Mouse (Mus musculus): ENCODE results near the gene Mtap. TPM values are rescaled to one million over a fixed set of nuclear protein-coding genes. Genes with fewer than 3 reads are reported as not detected.

Gene Mtap
- total and polyA plus RNA-seq, 2 experiments from 2014 or later = 7.6 to 15.1 TPM

DNA sequence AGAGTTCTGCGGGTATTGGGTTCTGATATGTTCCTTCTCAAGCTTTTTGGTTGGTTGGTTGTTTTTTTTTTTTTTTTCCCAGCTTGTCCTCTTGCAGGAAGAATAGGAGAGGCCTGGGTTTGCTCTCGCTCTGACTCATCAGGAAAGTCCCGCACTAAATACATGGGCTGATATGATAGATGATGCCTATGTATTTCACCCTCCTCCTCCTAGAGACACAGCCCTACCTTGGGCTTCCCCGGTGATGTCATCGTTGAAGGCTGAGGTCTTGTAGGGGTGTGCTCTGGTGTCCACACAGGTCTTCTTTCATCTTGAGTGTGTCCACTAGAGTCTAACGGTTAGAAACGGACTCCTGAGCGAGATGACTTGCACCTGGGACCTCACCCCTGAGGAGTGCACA is 26.7 kb downstream of the Mtap start:
- no peak overlapping the region for H3K9ac ChIP-seq (replicated peaks; ENCODE audit: low read length, poor library complexity, severe bottlenecking)
- H3K4me2 ChIP-seq (ENCODE audit: low read depth, low read length, poor library complexity, severe bottlenecking) = no peak overlapping the region
- H3K4me1 ChIP-seq (ENCODE audit: insufficient read depth, low read length) = no peaks in the 10 kb centered on the region
- WGBS = 96% methylated on average over 8 of the region's 8 CpGs
- ATAC-seq (ENCODE audit: low FRiP score) = no peak
- H3K9me3 ChIP-seq (ENCODE audit: low read length) = no peaks in the 10 kb centered on the region
- no peak for TF ChIP-seq CTCF (IDR thresholded peaks at IDR 0.05)
- DNase-seq (ENCODE audit: low spot score) = no peak
- no peaks in the 10 kb centered on the region for H3K27me3 ChIP-seq (ENCODE audit: insufficient read depth, low read length)
- peaks cover 7% of the 10 kb centered on the region; the same call in 1 of the 2 replicates for H3K36me3 ChIP-seq (ENCODE audit: insufficient read depth, low read length)
- H3K4me3 ChIP-seq (ENCODE audit: low read depth, low read length) = no peak overlapping the region
- H3K27ac ChIP-seq (ENCODE audit: low read depth, low read length) = no peak overlapping the region

DNA sequence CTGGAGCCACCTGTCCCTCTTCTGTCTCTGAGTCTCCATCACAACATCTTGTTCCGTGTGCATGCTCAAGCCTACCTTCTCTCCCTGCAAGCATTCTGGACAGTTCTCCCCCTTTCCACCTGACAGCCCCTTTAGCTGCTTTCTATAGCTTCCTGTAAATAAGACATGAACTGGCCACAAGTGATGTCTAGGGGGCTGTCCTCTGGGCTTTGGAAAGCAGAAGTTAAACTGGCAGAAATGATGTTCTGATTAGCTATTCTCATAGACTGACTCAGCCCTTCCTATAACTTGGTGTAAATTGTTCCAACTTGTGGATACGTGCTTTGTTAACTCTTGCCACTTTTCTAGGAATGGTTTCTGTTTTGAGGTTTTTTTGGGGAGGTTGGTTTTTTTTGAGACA is 27.8 kb downstream of the Mtap start:
- Histone ChIP-seq H3K27me3 (ENCODE audit: insufficient read depth, low read length) (no peaks in the 10 kb centered on the region), H3K9ac (replicated peaks; ENCODE audit: low read length, poor library complexity, severe bottlenecking) (no peak overlapping the region), H3K36me3 (ENCODE audit: insufficient read depth, low read length) (peaks cover 3% of the 10 kb centered on the region; the same call in 1 of the 2 replicates), H3K27ac (ENCODE audit: low read depth, low read length) (no peak overlapping the region), H3K4me3 (ENCODE audit: low read depth, low read length) (no peak overlapping the region), H3K4me1 (ENCODE audit: insufficient read depth, low read length) (no peaks in the 10 kb centered on the region), H3K4me2 (ENCODE audit: low read depth, low read length, poor library complexity, severe bottlenecking) (no peak overlapping the region), H3K9me3 (ENCODE audit: low read length) (no peaks in the 10 kb centered on the region)
- DNase-seq (ENCODE audit: low spot score) (no peak), ATAC-seq (ENCODE audit: low FRiP score) (no peak)
- TF ChIP-seq CTCF (IDR thresholded peaks at IDR 0.05) = no peak
- WGBS = 93% methylated on average over 2 of the region's 2 CpGs

DNA sequence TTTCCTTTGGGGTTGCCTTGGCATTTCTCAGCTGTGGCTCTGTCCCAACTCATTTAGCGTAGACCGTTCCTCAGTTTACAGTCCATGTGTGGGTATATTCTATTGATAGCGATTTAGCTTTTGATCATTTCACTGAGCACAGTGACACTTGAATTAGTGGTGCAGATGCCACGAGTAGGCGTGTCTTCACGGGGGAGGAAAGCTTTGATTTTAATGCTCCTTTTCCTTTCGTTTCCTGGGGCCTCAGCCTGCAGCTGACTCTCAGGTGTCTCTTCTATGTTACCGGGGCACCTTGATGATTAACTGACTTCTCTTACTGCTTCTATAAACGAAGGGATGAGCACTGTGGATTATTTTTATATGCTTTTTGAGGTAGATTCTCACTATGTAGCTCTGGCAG is 32.0 kb downstream of the Mtap start:
- no peak overlapping the region for H3K4me2 ChIP-seq (ENCODE audit: low read depth, low read length, poor library complexity, severe bottlenecking)
- no peak for ATAC-seq (ENCODE audit: low FRiP score)
- H3K9ac ChIP-seq (replicated peaks; ENCODE audit: low read length, poor library complexity, severe bottlenecking) = no peak overlapping the region
- no peak for DNase-seq (ENCODE audit: low spot score)
- TF ChIP-seq CTCF (IDR thresholded peaks at IDR 0.05) = no peak
- H3K4me1 ChIP-seq (ENCODE audit: insufficient read depth, low read length) = no peaks in the 10 kb centered on the region
- peaks cover 9% of the 10 kb centered on the region for H3K36me3 ChIP-seq (ENCODE audit: insufficient read depth, low read length)
- no peak overlapping the region for H3K27ac ChIP-seq (ENCODE audit: low read depth, low read length)
- H3K27me3 ChIP-seq (ENCODE audit: insufficient read depth, low read length) = no peaks in the 10 kb centered on the region
- no peaks in the 10 kb centered on the region for H3K9me3 ChIP-seq (ENCODE audit: low read length)
- WGBS = 97% methylated on average over 9 of the region's 9 CpGs
- H3K4me3 ChIP-seq (ENCODE audit: low read depth, low read length) = no peak overlapping the region

DNA sequence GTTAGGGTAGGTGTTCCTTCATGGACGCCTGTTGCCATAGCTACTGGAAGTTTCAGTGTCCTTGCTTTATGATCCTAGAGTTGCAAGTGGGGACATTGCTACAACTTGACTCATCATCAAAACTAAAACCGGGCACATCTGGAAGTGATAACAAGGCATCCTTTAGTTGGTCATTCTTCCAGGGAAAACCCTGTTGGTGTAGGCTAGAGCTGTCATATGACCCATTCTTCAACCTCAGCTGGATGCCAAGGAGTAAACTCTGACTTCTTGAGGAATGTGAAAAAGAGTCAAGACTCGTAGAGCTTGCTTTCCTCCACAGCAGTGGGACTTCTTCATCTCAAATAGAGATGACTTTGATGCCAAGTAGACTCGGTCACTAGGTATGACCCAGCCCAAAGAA is 32.8 kb downstream of the Mtap start:
- H3K36me3 ChIP-seq (ENCODE audit: insufficient read depth, low read length) = peaks cover 12% of the 10 kb centered on the region
- no peak overlapping the region for H3K4me3 ChIP-seq (ENCODE audit: low read depth, low read length)
- H3K4me1 ChIP-seq (ENCODE audit: insufficient read depth, low read length) = no peaks in the 10 kb centered on the region
- no peak for TF ChIP-seq CTCF (IDR thresholded peaks at IDR 0.05)
- H3K9ac ChIP-seq (replicated peaks; ENCODE audit: low read length, poor library complexity, severe bottlenecking) = no peak overlapping the region
- 90% methylated on average over 4 of the region's 4 CpGs for WGBS
- no peak overlapping the region for H3K4me2 ChIP-seq (ENCODE audit: low read depth, low read length, poor library complexity, severe bottlenecking)
- ATAC-seq (ENCODE audit: low FRiP score) (no peak), DNase-seq (ENCODE audit: low spot score) (no peak)
- no peak overlapping the region for H3K27ac ChIP-seq (ENCODE audit: low read depth, low read length)
- no peaks in the 10 kb centered on the region for H3K27me3 ChIP-seq (ENCODE audit: insufficient read depth, low read length)
- H3K9me3 ChIP-seq (ENCODE audit: low read length) = no peaks in the 10 kb centered on the region

DNA sequence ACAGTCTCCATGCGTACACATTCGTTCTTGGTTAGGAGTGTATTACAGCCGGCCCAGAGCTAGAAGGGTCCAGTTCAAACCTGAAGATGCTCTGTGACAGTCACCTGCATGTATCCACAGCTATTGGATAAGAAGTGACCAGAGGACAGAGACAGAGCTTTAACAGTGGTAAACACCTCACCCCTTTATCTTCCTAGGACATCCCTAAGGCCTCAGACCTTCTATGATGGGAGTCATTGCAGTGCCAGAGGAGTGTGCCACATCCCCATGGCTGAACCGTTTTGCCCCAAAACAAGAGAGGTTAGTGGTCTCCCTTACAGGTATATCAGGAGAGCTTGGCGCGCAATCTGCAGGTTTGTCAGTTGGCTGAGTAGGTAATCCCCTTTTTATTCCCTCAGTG is 34.0 kb downstream of the Mtap start:
- H3K27ac ChIP-seq (ENCODE audit: low read depth, low read length) = no peak overlapping the region
- 95% methylated on average over 6 of the region's 6 CpGs for WGBS
- no peak overlapping the region for H3K4me3 ChIP-seq (ENCODE audit: low read depth, low read length)
- H3K9ac ChIP-seq (replicated peaks; ENCODE audit: low read length, poor library complexity, severe bottlenecking) = no peak overlapping the region
- no peaks in the 10 kb centered on the region for H3K9me3 ChIP-seq (ENCODE audit: low read length)
- no peak for ATAC-seq (ENCODE audit: low FRiP score)
- H3K27me3 ChIP-seq (ENCODE audit: insufficient read depth, low read length) = no peaks in the 10 kb centered on the region
- DNase-seq (ENCODE audit: low spot score) = no peak
- no peak for TF ChIP-seq CTCF (IDR thresholded peaks at IDR 0.05)
- peaks cover 16% of the 10 kb centered on the region for H3K36me3 ChIP-seq (ENCODE audit: insufficient read depth, low read length)
- H3K4me1 ChIP-seq (ENCODE audit: insufficient read depth, low read length) = no peaks in the 10 kb centered on the region
- no peak overlapping the region for H3K4me2 ChIP-seq (ENCODE audit: low read depth, low read length, poor library complexity, severe bottlenecking)

DNA sequence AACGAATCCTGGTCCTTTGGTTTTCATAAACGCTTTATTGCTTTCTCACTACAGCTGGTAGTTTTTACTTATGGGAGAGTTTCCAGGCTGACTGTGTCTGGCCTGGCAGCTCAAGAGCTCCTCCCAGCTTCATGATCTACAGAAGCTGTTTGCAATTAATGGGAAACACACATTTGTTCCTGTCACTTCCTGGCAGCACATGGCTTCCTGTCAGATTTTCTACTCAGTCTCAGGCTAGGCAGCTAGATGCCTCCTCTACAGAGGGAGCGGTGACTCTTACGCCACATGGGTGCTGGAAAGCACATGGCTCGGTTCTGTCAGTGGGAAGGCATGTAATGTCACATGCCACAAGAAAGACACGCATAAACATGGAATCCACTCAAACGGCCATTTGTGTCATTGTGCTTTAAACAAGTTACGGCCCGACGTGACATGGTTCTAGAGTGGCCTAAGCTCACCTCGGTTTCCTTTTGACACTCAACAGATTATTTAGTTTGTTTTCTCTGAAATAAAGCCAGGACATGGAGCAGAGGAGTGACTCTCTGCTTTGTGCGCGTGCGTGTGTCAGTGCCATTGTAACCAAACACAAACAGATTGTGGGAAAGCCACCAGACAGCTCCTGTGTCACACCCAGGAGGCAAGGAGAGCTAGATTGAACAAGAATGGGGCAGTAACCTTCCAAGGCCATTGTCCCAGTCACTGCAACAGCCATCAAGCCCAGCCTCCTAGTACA is 36.1 kb downstream of the Mtap start:
- Histone ChIP-seq H3K27me3 (ENCODE audit: insufficient read depth, low read length) (no peaks in the 10 kb centered on the region), H3K9me3 (ENCODE audit: low read length) (no peaks in the 10 kb centered on the region), H3K27ac (ENCODE audit: low read depth, low read length) (no peak overlapping the region), H3K4me1 (ENCODE audit: insufficient read depth, low read length) (no peaks in the 10 kb centered on the region), H3K36me3 (ENCODE audit: insufficient read depth, low read length) (peaks cover 16% of the 10 kb centered on the region; the same call in 1 of the 2 replicates), H3K9ac (replicated peaks; ENCODE audit: low read length, poor library complexity, severe bottlenecking) (no peak overlapping the region), H3K4me3 (ENCODE audit: low read depth, low read length) (no peak overlapping the region), H3K4me2 (ENCODE audit: low read depth, low read length, poor library complexity, severe bottlenecking) (no peak overlapping the region)
- DNase-seq (ENCODE audit: low spot score) (no peak), ATAC-seq (ENCODE audit: low FRiP score) (no peak)
- WGBS = 98% methylated on average over 14 of the region's 14 CpGs
- no peak for TF ChIP-seq CTCF (IDR thresholded peaks at IDR 0.05)
